Mouse (Mus musculus) C2C12 (cell line): ENCODE results near the gene Lbh. TPM values are rescaled to one million over a fixed set of nuclear protein-coding genes. Genes with fewer than 3 reads are reported as not detected.

Source experiments
- H3K27me3 ChIP-seq: one replicate; pipeline ENCODE4 v1.6.1; 2011; ENCODE audit not compliant: control insufficient read depth, insufficient read depth, insufficient read length
- H3K36me3 ChIP-seq: one replicate; pipeline ENCODE4 v1.6.1; 2011; ENCODE audit not compliant: control insufficient read depth, insufficient read depth
- H3K4me3 ChIP-seq: one replicate; pipeline ENCODE4 v1.5.1; 2011; ENCODE audit warnings: mild to moderate bottlenecking, control low read depth; ENCODE audit not compliant: poor library complexity, insufficient read depth, severe bottlenecking
- H3K79me2 ChIP-seq: one replicate; pipeline ENCODE4 v1.6.1; 2011; ENCODE audit not compliant: control insufficient read depth, insufficient read depth
- H3K79me3 ChIP-seq: one replicate; pipeline ENCODE4 v1.6.1; 2011; ENCODE audit warnings: low read depth, control low read depth
- H3ac ChIP-seq: one replicate; pipeline ENCODE3; 2011; ENCODE audit warnings: low read depth; ENCODE audit not compliant: control insufficient read depth, insufficient read length
- CEBPB ChIP-seq: IDR thresholded peaks from one replicate; pipeline ENCODE4 v1.6.1; 2011; ENCODE audit warnings: low read depth, mild to moderate bottlenecking, control low read depth, moderate library complexity
- CTCF ChIP-seq: IDR thresholded peaks from one replicate; pipeline ENCODE4 v1.5.1; 2011; ENCODE audit not compliant: control insufficient read depth, insufficient read depth, insufficient read length
- FOSL1 ChIP-seq: IDR thresholded peaks from one replicate; pipeline ENCODE4 v1.8.0; 2011; ENCODE audit warnings: mild to moderate bottlenecking, low read length; ENCODE audit not compliant: poor library complexity, insufficient read depth, severe bottlenecking
- MAX ChIP-seq: IDR thresholded peaks from one replicate; pipeline ENCODE4 v1.6.1; 2011; ENCODE audit warnings: mild to moderate bottlenecking, control low read depth
- MYOD1 ChIP-seq: IDR thresholded peaks from one replicate; pipeline ENCODE4 v1.6.1; 2011; ENCODE audit warnings: low read depth; ENCODE audit not compliant: control insufficient read depth, insufficient read length
- MYOG ChIP-seq: IDR thresholded peaks from one replicate; pipeline ENCODE4 v1.6.1; 2011; ENCODE audit not compliant: control insufficient read depth, insufficient read length; ENCODE audit errors: extremely low read depth
- USF1 ChIP-seq: IDR thresholded peaks from one replicate; pipeline ENCODE4 v1.6.1; 2011; ENCODE audit warnings: low read depth, mild to moderate bottlenecking, control low read depth, moderate library complexity
- polyA plus RNA-seq: library from polyadenylated mRNA; unstranded; fragments of >200 nt; fragmentation: generic; extraction: Trizol; gene quantifications from one replicate; pipeline ENCODE4 v1.2.1, GENCODE M21; 2012; ENCODE audit warnings: missing spikeins

The Lbh gene
- polyA plus RNA-seq, 1 experiment, result 38.4 TPM

- Histone ChIP-seq H3K79me3 (no peaks in the 10 kb centered on the region), H3K79me2 (peaks cover 12% of the 10 kb centered on the region), H3K27me3 (no peaks in the 10 kb centered on the region), H3K36me3 (peaks cover 26% of the 10 kb centered on the region), H3K4me3 (no peak overlapping the region), H3ac (no peak overlapping the region)
- TF ChIP-seq MYOD1 (no peak), USF1 (no peak)
These were observed 26.3 kb downstream of the Lbh start for GRCm38 (mm10) chr17:72944368-72944767.

DNA sequence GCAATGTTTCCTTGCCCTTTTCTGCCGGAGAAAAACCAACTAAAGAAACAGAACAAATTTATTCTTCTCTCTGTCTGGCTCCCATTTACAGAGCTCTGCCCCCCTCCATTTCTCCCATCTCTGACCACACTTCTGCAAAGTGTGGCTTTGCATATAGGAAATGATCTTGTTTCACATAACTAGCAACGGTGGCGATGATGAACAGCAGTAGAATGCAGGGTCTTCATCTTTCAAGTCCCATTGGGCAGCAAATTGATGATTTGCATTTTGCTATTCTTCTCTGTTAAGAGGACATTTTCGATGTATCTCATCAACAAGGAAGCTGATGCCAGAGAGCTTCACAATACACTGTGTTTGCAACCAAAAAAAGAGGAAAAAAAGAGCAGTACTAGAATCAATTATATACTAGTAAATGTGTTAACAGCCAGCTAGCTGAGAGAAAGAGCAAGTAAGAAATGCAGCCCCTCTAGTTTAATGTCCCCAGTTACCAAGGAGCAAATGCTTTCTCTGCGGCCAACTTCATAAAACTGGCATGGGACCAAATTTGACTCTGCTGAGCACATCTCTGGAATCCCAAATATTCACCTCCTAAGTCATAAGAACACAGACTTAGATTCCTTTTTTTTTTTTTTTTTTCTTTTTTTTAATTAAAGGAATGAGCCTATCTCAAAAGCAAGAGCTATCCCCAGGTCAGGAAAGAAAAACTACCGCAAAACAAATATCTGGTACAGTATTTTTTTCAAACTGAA is 29.2 kb downstream of the Lbh start:
- no peaks in the 10 kb centered on the region for H3K79me3 ChIP-seq
- no peak overlapping the region for H3K4me3 ChIP-seq
- no peaks in the 10 kb centered on the region for H3K27me3 ChIP-seq
- no peak for TF ChIP-seq MYOG
- no peak for TF ChIP-seq MYOD1
- TF ChIP-seq USF1, result no peak
- TF ChIP-seq FOSL1, result no peak
- no peak for TF ChIP-seq MAX
- TF ChIP-seq CTCF, result no peak
- no peak for TF ChIP-seq CEBPB
- H3K79me2 ChIP-seq, result no peaks in the 10 kb centered on the region
- peaks cover 3% of the 10 kb centered on the region for H3K36me3 ChIP-seq
- no peak overlapping the region for H3ac ChIP-seq

DNA sequence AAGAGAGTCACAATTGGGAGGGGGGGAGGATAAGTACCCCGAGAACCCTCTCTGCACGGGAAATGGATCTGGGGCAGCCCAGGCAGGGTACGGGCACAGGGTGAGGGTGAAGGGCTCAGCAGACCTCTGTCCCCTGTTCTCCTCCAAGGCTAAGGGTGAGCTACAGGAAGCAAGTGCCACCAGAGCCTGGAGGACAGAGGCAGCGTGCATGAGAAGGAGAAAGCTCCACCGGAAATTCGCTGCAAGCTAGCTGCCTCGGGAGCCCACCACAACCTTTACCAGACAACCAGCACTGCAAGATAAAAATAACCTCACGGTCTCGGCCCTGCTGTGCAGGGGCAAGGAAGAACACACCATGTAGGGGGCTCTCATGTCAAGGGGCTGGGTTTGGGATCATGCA is 30.0 kb downstream of the Lbh start:
- Histone ChIP-seq H3K36me3 (no peaks in the 10 kb centered on the region), H3K79me2 (no peaks in the 10 kb centered on the region), H3K4me3 (no peak overlapping the region), H3K27me3 (no peaks in the 10 kb centered on the region), H3ac (no peak overlapping the region), H3K79me3 (no peaks in the 10 kb centered on the region)
- TF ChIP-seq MYOG (no peak), FOSL1 (no peak), MAX (no peak)

DNA sequence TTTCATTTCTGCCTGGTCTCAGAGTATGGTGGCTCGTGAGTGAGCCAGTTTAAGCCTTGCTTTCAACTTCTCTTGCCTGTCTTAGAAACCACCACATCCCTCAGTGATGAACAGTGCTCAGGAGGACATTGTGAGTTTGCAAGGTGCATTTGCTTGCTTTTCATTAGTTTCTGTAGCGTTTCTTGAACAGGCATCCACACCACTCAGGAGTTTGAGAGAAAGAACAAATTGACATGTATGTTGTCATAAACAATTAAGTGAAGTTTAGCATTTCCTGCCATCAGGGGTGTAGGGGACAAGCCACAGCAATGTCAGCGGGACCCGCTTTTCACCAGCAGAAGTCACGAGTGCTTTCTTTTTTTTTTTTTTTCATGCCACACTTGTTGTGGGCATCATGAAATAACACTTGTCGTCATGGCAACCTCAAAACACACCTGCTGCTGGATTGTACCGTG is 31.2 kb downstream of the Lbh start:
- TF ChIP-seq MAX (no peak), MYOD1 (no peak), FOSL1 (no peak), MYOG (no peak), CTCF (no peak), CEBPB (no peak), USF1 (no peak)
- Histone ChIP-seq H3K79me2 (no peaks in the 10 kb centered on the region), H3ac (no peak overlapping the region), H3K4me3 (no peak overlapping the region), H3K36me3 (no peaks in the 10 kb centered on the region), H3K27me3 (no peaks in the 10 kb centered on the region), H3K79me3 (no peaks in the 10 kb centered on the region)

DNA sequence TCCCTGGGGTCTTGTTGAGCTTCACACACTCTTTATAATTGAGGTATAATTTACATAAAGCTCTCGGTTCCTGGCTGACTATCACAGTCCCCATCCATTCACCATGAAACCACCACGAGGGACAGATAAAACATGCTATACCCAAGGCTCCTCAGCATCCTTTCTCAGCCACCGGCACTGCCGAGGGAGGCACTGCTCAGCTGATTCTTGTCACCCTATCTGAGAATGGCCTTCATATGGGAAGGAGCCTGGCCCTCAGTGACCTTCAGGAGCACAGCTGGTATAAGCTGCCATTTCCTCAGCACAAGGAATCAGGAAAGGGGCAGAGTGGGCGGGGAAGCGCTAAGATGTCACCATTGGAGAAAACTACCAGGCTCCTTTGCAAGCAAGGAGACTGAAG is 33.2 kb downstream of the Lbh start:
- Histone ChIP-seq H3ac (no peak overlapping the region), H3K79me3 (no peaks in the 10 kb centered on the region), H3K27me3 (no peaks in the 10 kb centered on the region), H3K79me2 (no peaks in the 10 kb centered on the region), H3K36me3 (no peaks in the 10 kb centered on the region), H3K4me3 (no peak overlapping the region)
- TF ChIP-seq MYOD1 (no peak), USF1 (no peak), MAX (no peak), FOSL1 (no peak), CEBPB (no peak)
